Mouse (Mus musculus) embryonic fibroblast, embryonic 13.5 days (primary cell): Measurements from ENCODE around the gene Prep. TPM values are rescaled to one million over a fixed set of nuclear protein-coding genes. Genes with fewer than 3 reads are reported as not detected.

Experiments used
- H3K27ac ChIP-seq: 2 replicates; pipeline ENCODE4 v1.5.1; 2012; ENCODE audit warnings: low read length, control low read depth, inconsistent platforms; ENCODE audit not compliant: insufficient read depth
- H3K4me1 ChIP-seq: 2 replicates; pipeline ENCODE4 v1.6.1; 2011; ENCODE audit warnings: low read length; ENCODE audit not compliant: control insufficient read depth, insufficient read depth
- H3K4me3 ChIP-seq: 2 replicates; pipeline ENCODE4 v1.5.1; 2011; ENCODE audit warnings: mild to moderate bottlenecking, control low read depth, low read length; ENCODE audit not compliant: insufficient read depth
- CTCF ChIP-seq: IDR thresholded peaks from 2 replicates; pipeline ENCODE4 v1.5.1; 2011; ENCODE audit warnings: mild to moderate bottlenecking, control low read depth, low read length, moderate library complexity, borderline replicate concordance; ENCODE audit not compliant: insufficient read depth
- POLR2A ChIP-seq: IDR thresholded peaks from 2 replicates; pipeline ENCODE4 v1.6.1; 2011; ENCODE audit warnings: low read depth, mild to moderate bottlenecking, control low read depth, low read length, moderate library complexity
- polyA plus RNA-seq: library from polyadenylated mRNA; stranded (reverse); fragments of >200 nt; gene quantifications from 2 replicates; pipeline ENCODE4 v1.2.4, GENCODE M21; 2011; ENCODE audit warnings: low read depth; ENCODE audit not compliant: missing spikeins, insufficient read length

The Prep gene
- polyA plus RNA-seq, 1 experiment = 25.0 TPM

DNA sequence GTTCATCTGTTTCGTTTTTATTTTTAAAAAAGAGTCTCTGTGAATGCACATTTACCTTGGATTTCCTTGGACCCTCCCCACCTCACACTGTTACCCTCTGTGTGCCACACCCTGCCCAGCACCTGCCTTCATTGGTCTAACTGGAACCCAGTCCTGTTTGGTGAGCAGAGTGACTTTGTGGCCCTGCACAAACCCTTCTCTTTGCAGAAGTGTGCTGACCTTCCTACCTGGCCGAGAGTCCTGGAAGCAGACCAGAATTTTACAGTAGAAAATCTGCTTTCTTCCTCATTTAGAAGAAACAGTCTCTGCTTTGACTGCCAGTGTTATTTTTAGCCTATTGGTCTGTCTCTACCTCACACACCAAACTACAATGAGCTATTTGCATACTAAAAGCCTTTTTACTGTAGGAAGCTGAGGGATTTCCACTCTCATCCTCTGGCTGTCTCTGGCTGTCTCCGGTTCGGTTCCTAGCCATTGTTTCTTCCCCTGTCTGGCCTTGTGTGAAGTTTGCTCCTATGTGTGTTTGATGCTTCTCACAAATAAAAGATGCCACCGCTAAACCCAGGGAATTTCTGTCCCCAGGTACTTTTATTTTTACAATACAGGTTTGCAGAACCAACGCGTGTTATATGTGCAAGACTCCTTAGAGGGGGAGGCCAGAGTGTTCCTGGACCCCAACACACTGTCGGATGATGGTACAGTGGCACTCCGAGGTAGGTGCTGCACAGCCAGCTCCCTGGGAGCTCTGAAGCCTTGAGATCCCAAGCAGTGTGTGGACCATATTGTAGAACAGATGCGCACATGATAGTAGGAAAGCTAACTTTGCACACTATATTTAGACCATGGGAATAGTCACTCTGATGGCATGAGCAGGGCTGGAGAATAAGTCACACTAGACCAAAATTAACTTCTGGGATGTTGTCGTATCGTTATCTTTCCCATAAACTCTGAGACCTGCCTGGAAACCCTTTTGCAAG lies 25.4 kb downstream of the Prep start:
- H3K4me1 ChIP-seq = no peaks in the 10 kb centered on the region; the same call in 1 of the 2 replicates
- TF ChIP-seq POLR2A = no peak
- no peak for TF ChIP-seq CTCF
- H3K27ac ChIP-seq = no peak overlapping the region
- no peak overlapping the region for H3K4me3 ChIP-seq

DNA sequence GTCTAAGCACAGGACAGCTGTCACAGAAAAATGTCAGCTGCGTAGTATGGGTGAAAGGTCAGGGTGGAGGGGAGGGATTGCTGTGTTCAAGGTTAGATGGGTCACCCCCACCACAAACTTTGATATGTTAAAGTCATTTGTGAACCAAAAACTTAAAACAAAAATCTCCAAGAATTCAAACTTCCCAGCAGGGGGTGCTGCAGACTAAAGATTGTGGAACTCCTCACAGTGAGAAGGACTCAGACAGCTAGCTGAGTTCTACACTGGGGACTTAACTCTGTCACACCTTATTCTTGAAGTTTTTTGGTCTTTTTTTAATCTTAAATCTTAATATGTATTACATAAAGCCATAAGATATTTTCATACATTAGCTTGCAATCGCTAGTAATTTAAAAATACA lies 31.7 kb downstream of the Prep start:
- TF ChIP-seq CTCF = no peak
- TF ChIP-seq POLR2A = no peak
- Histone ChIP-seq H3K27ac (no peak overlapping the region), H3K4me1 (no peaks in the 10 kb centered on the region), H3K4me3 (no peak overlapping the region)

DNA sequence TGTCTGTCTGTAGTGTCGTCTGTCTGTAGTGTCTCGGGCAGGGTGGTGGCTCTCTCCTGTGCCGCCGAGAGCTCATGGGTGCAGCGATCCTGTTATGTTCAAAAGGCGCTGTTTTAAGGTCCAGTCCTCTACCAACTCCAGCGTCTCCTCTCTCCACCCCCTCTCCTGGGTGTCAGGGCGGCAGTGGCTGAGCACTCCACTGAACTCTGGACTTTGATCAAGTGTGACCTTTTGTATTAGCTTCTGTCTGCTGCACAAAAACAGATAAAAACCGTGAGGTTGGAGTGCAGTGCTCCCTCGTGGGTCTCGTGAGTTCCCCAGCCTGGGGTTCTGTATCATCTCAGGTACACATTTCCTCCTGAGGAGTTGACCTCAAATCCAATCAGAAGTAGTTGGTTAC lies 33.5 kb downstream of the Prep start:
- no peaks in the 10 kb centered on the region for H3K4me1 ChIP-seq
- TF ChIP-seq CTCF (no peak), POLR2A (no peak)

GRCm38 (mm10) chr10:45103184-45103583 lies 36.2 kb downstream of the Prep start:
- Histone ChIP-seq H3K27ac (no peak overlapping the region), H3K4me1 (no peaks in the 10 kb centered on the region), H3K4me3 (no peak overlapping the region)
- no peak for TF ChIP-seq POLR2A
- no peak for TF ChIP-seq CTCF

More for the DNA sequence above, 33.5 kb downstream of the Prep start:
- no peak overlapping the region for H3K27ac ChIP-seq
- no peak overlapping the region for H3K4me3 ChIP-seq

GRCm38 (mm10) chr10:45104098-45104497 lies 37.1 kb downstream of the Prep start:
- TF ChIP-seq CTCF (no peak), POLR2A (no peak)
- Histone ChIP-seq H3K4me3 (no peak overlapping the region), H3K27ac (no peak overlapping the region), H3K4me1 (no peaks in the 10 kb centered on the region)

GRCm38 (mm10) chr10:45104535-45105079 lies 37.6 kb downstream of the Prep start:
- Histone ChIP-seq H3K27ac (no peak overlapping the region), H3K4me1 (no peaks in the 10 kb centered on the region), H3K4me3 (no peak overlapping the region)
- no peak for TF ChIP-seq POLR2A
- TF ChIP-seq CTCF = no peak

GRCm38 (mm10) chr10:45106541-45106940 lies 39.5 kb downstream of the Prep start:
- Histone ChIP-seq H3K4me1 (no peaks in the 10 kb centered on the region), H3K27ac (no peak overlapping the region), H3K4me3 (no peak overlapping the region)
- no peak for TF ChIP-seq POLR2A
- TF ChIP-seq CTCF = no peak

GRCm38 (mm10) chr10:45107313-45107712 lies 40.3 kb downstream of the Prep start:
- Histone ChIP-seq H3K27ac (no peak overlapping the region), H3K4me3 (no peak overlapping the region), H3K4me1 (no peaks in the 10 kb centered on the region)
- TF ChIP-seq POLR2A = no peak
- no peak for TF ChIP-seq CTCF

DNA sequence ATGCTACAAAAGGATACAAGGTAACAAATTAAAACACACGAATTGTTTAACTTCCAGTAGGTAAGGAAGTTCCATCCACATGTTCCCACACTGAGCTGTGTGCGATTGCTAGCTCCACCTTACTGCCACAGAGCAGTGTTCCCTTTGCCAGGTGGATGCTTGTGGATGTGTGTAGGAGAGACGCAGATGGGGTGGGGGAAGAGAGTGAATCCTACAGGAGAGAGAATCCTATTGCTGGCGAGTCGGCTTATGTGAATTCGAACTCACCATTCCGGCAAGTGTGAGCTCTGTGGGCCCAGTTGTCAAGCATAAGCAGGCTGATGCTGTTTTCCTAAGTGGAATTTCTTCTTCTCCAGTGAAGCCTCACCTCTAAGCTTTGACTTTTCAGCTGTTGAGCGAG lies 42.0 kb downstream of the Prep start:
- H3K4me3 ChIP-seq = no peak overlapping the region
- no peak for TF ChIP-seq CTCF
- TF ChIP-seq POLR2A = no peak
- no peaks in the 10 kb centered on the region for H3K4me1 ChIP-seq
- no peak overlapping the region for H3K27ac ChIP-seq

DNA sequence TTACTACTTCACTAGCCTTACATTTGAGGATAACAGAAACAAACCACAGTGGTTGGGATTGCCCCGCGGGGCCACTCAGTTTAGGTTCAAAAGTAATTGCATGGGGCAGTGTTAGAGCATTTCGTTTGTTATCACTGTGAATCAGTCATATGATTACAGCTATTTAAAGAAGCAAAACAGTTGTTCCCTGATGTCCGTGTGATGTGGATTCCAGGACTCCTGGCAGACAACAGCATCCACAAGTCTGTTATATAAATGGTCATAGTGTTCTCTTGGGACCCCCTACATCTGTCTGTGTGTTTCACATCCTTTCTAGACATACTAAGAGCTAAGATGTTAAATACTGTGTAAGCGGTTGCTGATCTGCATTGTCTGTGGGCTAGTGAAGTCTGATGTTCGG lies 43.0 kb downstream of the Prep start:
- Histone ChIP-seq H3K27ac (no peak overlapping the region), H3K4me1 (no peaks in the 10 kb centered on the region), H3K4me3 (no peak overlapping the region)
- TF ChIP-seq CTCF (no peak), POLR2A (no peak)
